Mouse (Mus musculus) myocyte (in vitro differentiated cells): ENCODE results near the gene Fam104a. TPM values are rescaled to one million over a fixed set of nuclear protein-coding genes. Genes with fewer than 3 reads are reported as not detected.

Experiments
- H3K27me3 ChIP-seq: one replicate; pipeline ENCODE4 v1.6.1; 2011; ENCODE audit not compliant: control insufficient read depth, insufficient read depth, insufficient read length
- H3K36me3 ChIP-seq: one replicate; pipeline ENCODE4 v1.6.1; 2011; ENCODE audit not compliant: control insufficient read depth, insufficient read depth
- H3K4me2 ChIP-seq: one replicate; pipeline ENCODE4 v1.6.1; 2011; ENCODE audit warnings: low read depth, control low read depth
- H3K4me3 ChIP-seq: one replicate; pipeline ENCODE4 v1.5.1; 2011; ENCODE audit warnings: mild to moderate bottlenecking, control low read depth, moderate library complexity
- H3K79me2 ChIP-seq: one replicate; pipeline ENCODE4 v1.6.1; 2011; ENCODE audit not compliant: control insufficient read depth, insufficient read depth
- H3ac ChIP-seq: one replicate; pipeline ENCODE4 v1.6.1; 2011; ENCODE audit not compliant: control insufficient read depth, insufficient read length
- CEBPB ChIP-seq: IDR thresholded peaks from 2 replicates; pipeline ENCODE4 v1.6.1; 2011; ENCODE audit warnings: mild to moderate bottlenecking, moderate library complexity; ENCODE audit not compliant: poor library complexity, insufficient read depth, severe bottlenecking
- E2F4 ChIP-seq: IDR thresholded peaks from one replicate; pipeline ENCODE4 v1.6.1; 2011; ENCODE audit warnings: mild to moderate bottlenecking, control low read depth, moderate library complexity; ENCODE audit not compliant: insufficient read depth
- MAX ChIP-seq: IDR thresholded peaks from one replicate; pipeline ENCODE4 v1.6.1; 2011; ENCODE audit warnings: low read depth, mild to moderate bottlenecking, control low read depth
- MYOD1 ChIP-seq, 3 experiments: IDR thresholded peaks; one replicate each; pipeline ENCODE4 v1.6.1; 2011; ENCODE audit warnings: control low read depth in 2 of 3, low read depth in 2 of 3, mild to moderate bottlenecking in 2 of 3, moderate library complexity in 1 of 3; ENCODE audit not compliant: insufficient read length in 2 of 3, control insufficient read depth in 1 of 3
- MYOG ChIP-seq, 3 experiments: IDR thresholded peaks; one replicate each; pipeline ENCODE4 v1.6.1; 2011; ENCODE audit warnings: control low read depth in 2 of 3, low read depth in 2 of 3, mild to moderate bottlenecking in 2 of 3; ENCODE audit not compliant: insufficient read length in 2 of 3, control insufficient read depth in 1 of 3, insufficient read depth in 1 of 3
- POLR2A ChIP-seq: IDR thresholded peaks from one replicate; pipeline ENCODE4 v1.6.1; 2011; ENCODE audit warnings: low read depth, mild to moderate bottlenecking, control low read depth, moderate library complexity; ENCODE audit not compliant: insufficient read length
- POLR2AphosphoS2 ChIP-seq: IDR thresholded peaks from one replicate; pipeline ENCODE4 v1.6.1; 2011; ENCODE audit warnings: low read depth, control low read depth; ENCODE audit not compliant: insufficient read length
- REST ChIP-seq: IDR thresholded peaks from one replicate; pipeline ENCODE4 v1.6.1; 2011; ENCODE audit warnings: mild to moderate bottlenecking, control low read depth, moderate library complexity; ENCODE audit not compliant: insufficient read depth, insufficient read length
- SRF ChIP-seq: IDR thresholded peaks from one replicate; pipeline ENCODE4 v1.6.1; 2011; ENCODE audit warnings: low read depth; ENCODE audit not compliant: control insufficient read depth, insufficient read length
- TCF12 ChIP-seq: IDR thresholded peaks from one replicate; pipeline ENCODE4 v1.6.1; 2011; ENCODE audit warnings: mild to moderate bottlenecking, control low read depth; ENCODE audit not compliant: poor library complexity, insufficient read depth, severe bottlenecking
- TCF3 ChIP-seq: IDR thresholded peaks from one replicate; pipeline ENCODE4 v1.6.1; 2011; ENCODE audit warnings: low read depth, control low read depth; ENCODE audit not compliant: insufficient read length
- USF1 ChIP-seq: IDR thresholded peaks from one replicate; pipeline ENCODE4 v1.6.1; 2011; ENCODE audit warnings: low read depth, mild to moderate bottlenecking, control low read depth, moderate library complexity
- polyA plus RNA-seq: library from polyadenylated mRNA; unstranded; fragments of >200 nt; fragmentation: generic; extraction: Trizol; gene quantifications from one replicate; pipeline ENCODE4 v1.2.1, GENCODE M21; 2012; ENCODE audit warnings: missing spikeins

The Fam104a gene
- polyA plus RNA-seq, 1 experiment, result 45.8 TPM

- TF ChIP-seq POLR2AphosphoS2 (no peak), MYOD1 (IDR thresholded peaks at IDR 0.05; ENCODE audit: control insufficient read depth in 1 of 3, insufficient read length in 2 of 3, low read depth in 2 of 3) (no peak), E2F4 (no peak), USF1 (no peak), POLR2A (no peak), TCF3 (no peak), TCF12 (no peak), SRF (no peak), MAX (no peak), REST (no peak), CEBPB (no peak), MYOG (IDR thresholded peaks at IDR 0.05; ENCODE audit: control insufficient read depth in 1 of 3, insufficient read depth in 1 of 3, insufficient read length in 2 of 3, low read depth in 2 of 3) (no peak)
- H3K27me3 ChIP-seq, result no peaks in the 10 kb centered on the region
Measured at GRCm38 (mm10) chr11:113648152-113648551, 35.8 kb downstream of the Fam104a start.

DNA sequence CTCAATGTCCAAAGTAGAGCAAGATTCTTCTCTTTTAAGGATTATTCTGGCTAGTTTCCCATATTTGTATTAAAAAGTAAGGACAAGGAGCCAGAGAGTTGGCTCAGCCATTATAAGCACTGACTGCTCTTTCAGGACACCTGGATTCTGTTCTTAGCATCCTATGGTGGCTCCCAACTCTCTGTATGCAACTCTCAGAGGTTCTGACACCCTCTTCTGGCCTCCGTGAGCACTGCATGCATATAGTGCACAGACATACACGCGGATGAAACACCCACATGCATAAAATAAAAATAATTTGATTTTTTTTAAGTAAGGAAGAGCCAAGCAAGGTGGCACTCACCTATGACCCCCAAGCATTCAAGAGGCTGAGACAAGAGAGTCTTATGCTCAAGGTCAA, 38.8 kb downstream of the Fam104a start:
- Histone ChIP-seq H3ac (no peak overlapping the region), H3K27me3 (no peaks in the 10 kb centered on the region), H3K4me2 (no peak overlapping the region), H3K79me2 (peaks cover 6% of the 10 kb centered on the region), H3K36me3 (no peaks in the 10 kb centered on the region), H3K4me3 (no peak overlapping the region)
- TF ChIP-seq TCF3, result no peak
- TF ChIP-seq CEBPB, result no peak
- TF ChIP-seq E2F4, result no peak
- TF ChIP-seq POLR2AphosphoS2, result no peak
- no peak for TF ChIP-seq POLR2A
- TF ChIP-seq REST, result no peak
- no peak for TF ChIP-seq SRF
- TF ChIP-seq TCF12, result no peak
- no peak for TF ChIP-seq MAX
- TF ChIP-seq USF1, result no peak
- no peak for TF ChIP-seq MYOD1 (IDR thresholded peaks at IDR 0.05; ENCODE audit: control insufficient read depth in 1 of 3, insufficient read length in 2 of 3, low read depth in 2 of 3)
- TF ChIP-seq MYOG (IDR thresholded peaks at IDR 0.05; ENCODE audit: control insufficient read depth in 1 of 3, insufficient read depth in 1 of 3, insufficient read length in 2 of 3, low read depth in 2 of 3), result no peak

More at GRCm38 (mm10) chr11:113648152-113648551, 35.8 kb downstream of the Fam104a start:
- no peaks in the 10 kb centered on the region for H3K36me3 ChIP-seq
- H3K79me2 ChIP-seq, result peaks cover 6% of the 10 kb centered on the region
- H3ac ChIP-seq, result no peak overlapping the region
- H3K4me2 ChIP-seq, result no peak overlapping the region
- no peak overlapping the region for H3K4me3 ChIP-seq

GRCm38 (mm10) chr11:113638680-113639079, 45.3 kb downstream of the Fam104a start:
- H3K4me3 ChIP-seq, result no peak overlapping the region
- H3K79me2 ChIP-seq, result no peaks in the 10 kb centered on the region
- H3K27me3 ChIP-seq, result no peaks in the 10 kb centered on the region
- no peak overlapping the region for H3K4me2 ChIP-seq
- no peaks in the 10 kb centered on the region for H3K36me3 ChIP-seq
- TF ChIP-seq CEBPB, result no peak
- TF ChIP-seq POLR2A, result no peak
- no peak for TF ChIP-seq MYOG (IDR thresholded peaks at IDR 0.05; ENCODE audit: control insufficient read depth in 1 of 3, insufficient read depth in 1 of 3, insufficient read length in 2 of 3, low read depth in 2 of 3)
- no peak for TF ChIP-seq USF1
- no peak for TF ChIP-seq SRF
- no peak for TF ChIP-seq E2F4
- TF ChIP-seq POLR2AphosphoS2, result no peak
- TF ChIP-seq MAX, result no peak
- no peak for TF ChIP-seq TCF12
- no peak for TF ChIP-seq TCF3
- TF ChIP-seq MYOD1 (IDR thresholded peaks at IDR 0.05; ENCODE audit: control insufficient read depth in 1 of 3, insufficient read length in 2 of 3, low read depth in 2 of 3), result no peak
- H3ac ChIP-seq, result no peak overlapping the region

DNA sequence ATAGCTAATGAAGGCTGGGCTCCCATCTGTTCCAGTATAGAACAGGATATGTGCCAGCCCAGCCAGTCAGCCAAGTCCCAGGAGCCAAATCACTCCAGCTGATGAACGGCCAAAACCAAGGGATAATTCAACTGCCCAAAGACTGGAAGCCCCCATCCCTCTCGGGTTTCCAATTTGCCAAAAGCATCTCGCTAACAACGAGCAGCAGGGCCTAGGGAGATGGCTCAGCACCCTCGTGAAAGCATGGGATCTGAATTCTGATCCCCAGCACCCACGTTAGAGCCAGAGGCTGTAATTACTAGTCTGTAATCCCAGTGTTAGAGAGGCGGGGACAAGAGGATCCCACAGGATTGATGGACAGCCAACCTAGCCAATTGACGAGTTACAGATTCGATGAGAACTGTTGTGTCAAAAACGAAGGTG, 49.2 kb downstream of the Fam104a start:
- no peaks in the 10 kb centered on the region for H3K79me2 ChIP-seq
- H3ac ChIP-seq, result no peak overlapping the region
- H3K36me3 ChIP-seq, result no peaks in the 10 kb centered on the region
- TF ChIP-seq MAX (no peak), E2F4 (no peak), TCF12 (no peak), MYOD1 (IDR thresholded peaks at IDR 0.05; ENCODE audit: control insufficient read depth in 1 of 3, insufficient read length in 2 of 3, low read depth in 2 of 3) (no peak), TCF3 (no peak), POLR2A (no peak), REST (no peak), CEBPB (no peak), MYOG (IDR thresholded peaks at IDR 0.05; ENCODE audit: control insufficient read depth in 1 of 3, insufficient read depth in 1 of 3, insufficient read length in 2 of 3, low read depth in 2 of 3) (no peak), SRF (no peak), POLR2AphosphoS2 (no peak), USF1 (no peak)
- H3K27me3 ChIP-seq, result no peaks in the 10 kb centered on the region
- H3K4me3 ChIP-seq, result no peak overlapping the region
- H3K4me2 ChIP-seq, result no peak overlapping the region

DNA sequence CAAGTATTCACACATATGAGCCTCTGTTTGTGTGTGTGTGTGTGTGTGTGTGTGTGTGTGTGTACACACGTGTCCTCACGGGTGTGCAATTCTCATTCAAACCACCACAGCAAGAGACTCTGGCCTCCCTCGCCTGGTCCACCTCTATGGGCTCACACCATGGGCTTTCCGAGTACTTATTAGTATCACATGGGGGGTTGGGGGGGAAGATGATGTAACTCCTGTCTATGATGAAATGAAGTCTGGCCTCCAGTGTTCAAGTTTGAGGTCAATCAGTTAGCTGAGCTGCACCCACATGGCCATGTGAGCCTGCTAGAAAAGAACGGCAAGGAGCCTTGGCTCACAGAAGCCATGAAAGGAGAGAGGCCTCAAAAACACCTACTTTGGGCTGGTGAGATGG, 50.6 kb downstream of the Fam104a start:
- H3ac ChIP-seq, result no peak overlapping the region
- TF ChIP-seq POLR2A (no peak), MAX (no peak), SRF (no peak), TCF3 (no peak), TCF12 (no peak), USF1 (no peak), MYOG (IDR thresholded peaks at IDR 0.05; ENCODE audit: control insufficient read depth in 1 of 3, insufficient read depth in 1 of 3, insufficient read length in 2 of 3, low read depth in 2 of 3) (no peak)
- no peaks in the 10 kb centered on the region for H3K36me3 ChIP-seq
- H3K79me2 ChIP-seq, result no peaks in the 10 kb centered on the region
- H3K27me3 ChIP-seq, result no peaks in the 10 kb centered on the region
- H3K4me2 ChIP-seq, result no peak overlapping the region
- H3K4me3 ChIP-seq, result no peak overlapping the region
